Mouse (Mus musculus) layer of hippocampus, postnatal 10 days (tissue): ENCODE results near the gene Nectin4. TPM values are rescaled to one million over a fixed set of nuclear protein-coding genes. Genes with fewer than 3 reads are reported as not detected.

Experiments used
- DNase-seq, 2 experiments: peaks; one replicate each; pipeline ENCODE4 v3.0.0; 2021; ENCODE audit warnings: low spot score in 2 of 2
- total RNA-seq, 2 experiments: library from RNA; stranded (reverse); gene quantifications; 2 replicates each; pipeline ENCODE4 v1.2.3; 2021

Gene Nectin4
- total RNA-seq, 2 experiments from 2014 or later: 1.8 to 1.9 TPM

GRCm38 (mm10) chr1:171410947-171411484, 41.1 kb downstream of the Nectin4 start, which contains the start of gene Usf1:
Gene Usf1 (plus strand): TSS chr1:171411313.
- peak; percentile 94 to 95 for DNase-seq

- no peak for DNase-seq
Measured at GRCm38 (mm10) chr1:171411492-171411941, 41.6 kb downstream of the Nectin4 start.

DNA sequence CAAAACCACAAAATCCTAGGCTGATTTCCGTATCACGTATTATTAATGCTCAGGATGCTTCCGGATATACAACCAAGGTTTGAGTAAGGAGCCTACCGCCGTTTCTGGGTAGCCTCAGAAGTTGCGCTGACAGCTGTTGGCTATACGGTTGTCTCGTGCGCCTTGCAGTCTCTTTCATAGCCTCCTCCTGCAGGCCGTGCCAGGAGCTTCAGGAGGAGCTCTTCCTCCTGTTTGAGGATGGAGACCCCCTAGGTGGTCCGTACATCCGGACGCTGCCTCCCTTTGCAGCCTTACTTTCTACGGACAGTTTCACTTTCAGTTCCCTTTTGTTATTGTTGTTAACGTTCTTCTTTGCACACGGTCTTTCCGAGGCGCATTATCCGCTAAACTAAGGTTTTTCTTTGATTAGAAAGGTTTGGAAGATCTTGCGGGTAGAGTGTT, 42.1 kb downstream of the Nectin4 start:
- DNase-seq: peak; percentile 34 to 48

- no peak for DNase-seq
Measured at GRCm38 (mm10) chr1:171412446-171412845, 42.5 kb downstream of the Nectin4 start.

- DNase-seq: no peak
Measured at GRCm38 (mm10) chr1:171413608-171414007, 43.7 kb downstream of the Nectin4 start.

DNA sequence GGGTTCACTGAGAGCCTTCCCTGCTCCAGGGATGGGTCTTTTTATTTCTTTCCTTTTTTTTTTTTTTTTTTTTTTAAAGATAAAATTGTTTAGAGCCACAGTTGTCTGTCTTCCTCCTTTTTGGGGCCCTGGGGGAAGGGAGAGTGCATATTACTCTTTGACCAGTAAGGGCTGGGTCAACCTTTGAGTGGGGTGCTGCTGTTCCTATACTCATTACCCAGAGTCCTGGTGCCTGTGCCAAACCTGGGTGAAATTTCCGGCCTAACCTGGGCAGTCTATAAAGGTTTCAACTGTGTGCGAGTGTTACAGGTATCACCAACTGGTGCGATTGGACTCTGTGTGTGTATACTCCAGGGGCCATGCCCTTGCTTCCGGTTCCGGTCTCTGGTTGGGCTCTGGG, 48.8 kb downstream of the Nectin4 start, which contains the start of gene Tstd1:
Gene Tstd1 (plus strand): TSS at position 213 of the 400 bp plus-strand sequence.
- DNase-seq: no peak

GRCm38 (mm10) chr1:171419291-171419882, 49.5 kb downstream of the Nectin4 start:
- no peak for DNase-seq

DNA sequence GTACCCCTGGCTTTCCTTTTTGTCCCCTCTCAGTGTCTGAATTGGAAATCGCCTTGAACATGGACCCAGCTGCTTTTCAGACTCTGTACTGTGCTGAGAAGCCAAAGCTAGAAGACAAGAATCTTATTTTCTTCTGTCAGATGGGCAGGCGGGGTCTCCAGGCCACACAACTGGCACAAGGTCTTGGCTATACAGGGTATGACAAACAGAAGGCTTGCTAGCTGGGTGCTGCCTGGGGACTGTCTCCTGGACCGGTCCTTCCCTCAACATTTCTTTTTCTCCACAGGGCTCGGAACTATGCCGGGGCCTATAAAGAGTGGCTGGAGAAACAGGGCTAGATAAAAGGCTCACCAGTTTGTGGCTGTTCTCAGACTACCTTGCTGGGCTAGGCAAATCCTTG, 50.0 kb downstream of the Nectin4 start:
- no peak for DNase-seq

DNA sequence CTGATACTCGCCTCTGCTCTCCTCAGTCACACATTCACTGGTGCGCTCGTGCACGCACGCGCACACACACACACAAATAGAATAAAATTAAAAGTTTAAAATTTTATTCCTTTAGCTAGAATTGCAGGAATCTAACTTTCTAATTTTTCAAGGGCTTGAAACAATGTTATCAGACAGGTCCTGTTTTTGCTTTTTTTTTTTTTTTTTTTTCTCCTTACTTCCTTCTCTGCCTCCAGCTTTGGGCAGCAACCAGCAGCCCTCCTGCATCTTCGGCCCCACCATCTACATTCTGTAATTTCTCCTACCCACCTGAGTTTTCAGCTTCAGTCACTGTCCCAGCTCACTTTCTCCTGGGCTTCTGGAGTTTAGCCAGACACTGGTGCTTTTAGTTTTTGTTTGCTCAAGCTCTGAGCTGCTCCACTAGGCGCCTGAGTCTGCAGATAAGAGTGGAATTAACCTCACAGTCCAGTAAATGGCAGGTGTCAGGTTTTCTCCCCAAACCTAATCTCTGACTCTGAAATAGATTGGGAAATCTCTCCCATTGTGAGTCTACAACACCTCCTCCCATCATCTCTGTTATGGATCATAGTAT, 52.7 kb downstream of the Nectin4 start:
- no peak for DNase-seq

DNA sequence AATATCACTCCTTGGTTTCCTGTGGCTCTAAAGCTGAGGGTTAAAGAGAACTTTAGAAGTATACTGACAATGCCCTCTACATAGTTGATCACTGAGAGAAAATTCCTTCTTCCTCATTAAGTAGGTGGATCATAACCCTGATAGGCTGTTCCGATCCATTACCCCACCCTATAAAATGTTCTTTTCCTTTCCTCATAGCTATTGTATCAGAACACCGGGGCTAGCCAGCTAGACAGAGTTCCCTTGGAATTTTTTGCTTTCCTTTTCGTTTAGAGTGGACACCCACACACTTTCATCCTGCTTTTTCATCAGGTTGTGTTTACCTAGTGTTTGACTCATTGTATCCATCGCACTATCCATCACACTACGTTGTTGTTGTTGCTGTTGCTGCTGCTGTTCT, 54.7 kb downstream of the Nectin4 start:
- DNase-seq: no peak

GRCm38 (mm10) chr1:171425126-171425525, 55.2 kb downstream of the Nectin4 start:
- DNase-seq: no peak

GRCm38 (mm10) chr1:171432158-171432557, 62.3 kb downstream of the Nectin4 start:
- DNase-seq: no peak

DNA sequence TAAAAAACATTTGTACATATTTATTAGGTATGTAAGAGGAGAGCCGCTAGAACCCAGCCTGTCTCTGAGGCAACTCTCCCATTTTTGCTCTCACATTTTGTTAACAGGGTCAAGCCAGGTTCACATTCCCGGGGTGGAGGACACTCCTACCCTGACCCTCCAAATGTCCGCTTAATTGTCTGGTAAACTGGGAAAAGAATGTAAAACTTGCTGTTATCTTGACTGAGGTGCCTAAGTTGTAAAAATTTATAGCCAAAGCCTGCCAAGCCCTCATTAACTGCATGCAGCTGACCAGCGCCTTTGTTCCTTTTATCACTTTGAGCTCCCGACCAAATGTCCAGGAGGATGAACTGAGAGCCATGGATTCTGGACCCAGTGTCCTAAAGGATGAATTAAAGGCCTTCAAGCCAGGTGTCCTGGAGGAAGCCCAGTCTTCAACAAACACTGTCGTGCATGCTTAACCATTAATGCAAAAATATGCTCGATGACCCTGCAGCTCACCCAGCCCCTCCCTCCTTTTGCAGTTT, 65.5 kb downstream of the Nectin4 start:
- no peak for DNase-seq

DNA sequence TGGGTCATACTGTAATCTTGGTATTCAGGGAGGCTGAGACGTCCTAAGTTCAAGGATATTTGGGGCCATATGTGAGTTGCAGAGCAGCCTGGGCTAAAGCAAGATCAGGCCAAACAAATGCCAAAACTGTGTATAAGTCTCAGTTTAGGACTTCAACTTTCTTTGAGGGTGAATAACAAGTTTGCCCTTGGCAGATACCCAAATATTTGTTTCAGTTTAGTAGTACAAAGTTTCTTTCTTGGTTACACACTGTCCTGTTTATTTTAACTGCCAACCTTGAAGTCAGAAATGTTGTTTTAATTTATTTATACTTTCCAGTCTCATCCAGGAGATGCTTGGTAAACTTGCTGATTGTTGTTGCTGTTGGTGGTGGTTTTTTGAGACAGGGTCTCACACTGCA, 66.1 kb downstream of the Nectin4 start:
- no peak for DNase-seq

DNA sequence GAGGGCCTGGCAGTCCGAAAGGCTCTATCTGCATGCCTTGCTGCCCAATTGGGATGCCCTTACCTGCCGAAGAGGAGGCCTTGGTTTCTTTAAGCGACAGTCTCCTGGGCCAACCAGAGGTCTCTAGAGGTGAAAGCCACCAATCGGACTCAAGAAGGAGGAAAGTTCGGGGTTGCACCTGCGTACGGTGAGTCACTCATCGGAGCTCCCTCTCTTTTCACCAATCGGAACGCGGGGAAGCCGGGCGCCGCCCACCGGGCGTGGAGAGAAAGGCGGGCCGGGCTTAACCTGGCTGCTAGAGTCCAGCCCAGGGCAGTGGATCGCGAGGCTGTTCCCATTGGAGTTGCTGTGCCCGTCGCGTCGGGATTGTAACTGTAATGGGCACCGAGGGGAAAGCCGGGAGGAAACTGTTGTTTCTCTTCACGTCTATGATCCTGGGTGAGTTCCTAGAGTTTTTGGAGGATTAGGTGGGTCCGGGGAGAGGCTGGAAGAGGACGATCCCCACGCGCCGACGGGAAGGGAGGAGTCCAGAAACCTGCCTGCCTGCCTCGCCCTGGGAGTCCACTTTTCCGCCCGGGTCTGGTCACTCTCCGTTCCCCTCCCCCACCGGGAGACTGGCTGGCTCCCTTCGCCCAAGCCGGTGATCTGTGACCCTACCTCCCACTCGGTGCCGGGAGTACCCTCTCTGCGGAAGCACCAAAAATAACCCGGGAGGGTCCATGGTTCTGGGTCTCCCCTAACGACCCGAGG, 67.5 kb downstream of the Nectin4 start, which contains the start of gene F11r:
Gene F11r (plus strand): TSS at position 272 of the 750 bp plus-strand sequence.
- peak; percentile 28 to 46 for DNase-seq

Other genes starting within 250 kb of the Nectin4 start
- gene Sdhc, start 219.5 kb upstream of the Nectin4 start, total RNA-seq: 100 to 1,000 TPM; 223 to 233 TPM
- gene Mpz, start 219.4 kb upstream of the Nectin4 start, total RNA-seq: not detected
- gene Pcp4l1, start 173.8 kb upstream of the Nectin4 start, total RNA-seq: 10 to 100 TPM; 16.9 to 18.0 TPM
- not detected for gene Nr1i3, start 156.1 kb upstream of the Nectin4 start, total RNA-seq
- gene Tomm40l, start 147.6 kb upstream of the Nectin4 start, total RNA-seq: 10 to 100 TPM; 65.5 to 66.3 TPM
- 1 to 10 TPM; 2.1 to 4.6 TPM for gene Apoa2, start 145.0 kb upstream of the Nectin4 start, total RNA-seq
- 10 to 100 TPM; 15.2 to 16.7 TPM for gene Fcer1g, start 135.7 kb upstream of the Nectin4 start, total RNA-seq
- 1 to 10 TPM; 5.6 to 7.1 TPM for gene Adamts4, start 119.7 kb upstream of the Nectin4 start, total RNA-seq
- 100 to 1,000 TPM; 235 to 249 TPM for gene Ndufs2, start 118.7 kb upstream of the Nectin4 start, total RNA-seq
- 10 to 100 TPM; 65.4 to 67.1 TPM for gene B4galt3, start 99.8 kb upstream of the Nectin4 start, total RNA-seq
- gene Ppox, start 88.9 kb upstream of the Nectin4 start, total RNA-seq: 10 to 100 TPM; 28.8 to 30.0 TPM
- 10 to 100 TPM; 49.0 to 57.3 TPM for gene Usp21, start 82.1 kb upstream of the Nectin4 start, total RNA-seq
- gene Ufc1, start 75.1 kb upstream of the Nectin4 start, total RNA-seq: 100 to 1,000 TPM; 102 to 114 TPM
- gene Dedd, start 41.0 kb upstream of the Nectin4 start, total RNA-seq: 10 to 100 TPM; 30.9 to 33.7 TPM
- 10 to 100 TPM; 37.7 to 42.8 TPM for gene Nit1, start 24.5 kb upstream of the Nectin4 start, total RNA-seq
- gene Pfdn2, start 24.4 kb upstream of the Nectin4 start, total RNA-seq: 100 to 1,000 TPM; 135 to 165 TPM
- gene Klhdc9, start 9.3 kb upstream of the Nectin4 start, total RNA-seq: 1 to 10 TPM; 6.3 to 8.6 TPM
- gene Arhgap30, start 18.9 kb downstream of the Nectin4 start, total RNA-seq: 1 to 10 TPM; 1.9 to 2.1 TPM
- 100 to 1,000 TPM; 114 to 121 TPM for gene Usf1, start 41.2 kb downstream of the Nectin4 start, total RNA-seq
- 1 to 10 TPM; 2.1 to 3.5 TPM for gene Tstd1, start 48.8 kb downstream of the Nectin4 start, total RNA-seq
- gene F11r, start 67.4 kb downstream of the Nectin4 start, total RNA-seq: 1 to 10 TPM; 5.5 to 7.8 TPM
- 1 to 10 TPM; 8.5 to 9.0 TPM for gene Alyref2, start 133.4 kb downstream of the Nectin4 start, total RNA-seq
- not detected for gene Itln1, start 165.2 kb downstream of the Nectin4 start, total RNA-seq
- gene Cd244a, start 189.1 kb downstream of the Nectin4 start, total RNA-seq: not detected
- under 1 TPM in 1 of 2 experiments, not detected in 1; 0.30 TPM for gene Ly9, start 237.3 kb downstream of the Nectin4 start, total RNA-seq